Mouse (Mus musculus): ENCODE measurements at regions not wholly inside any gene's neighbourhood (a gene's known extent, or its start where the extent isn't known, plus 50 kb on each side); places are given as distances from the start of the nearest gene placed in this dataset.

DNA sequence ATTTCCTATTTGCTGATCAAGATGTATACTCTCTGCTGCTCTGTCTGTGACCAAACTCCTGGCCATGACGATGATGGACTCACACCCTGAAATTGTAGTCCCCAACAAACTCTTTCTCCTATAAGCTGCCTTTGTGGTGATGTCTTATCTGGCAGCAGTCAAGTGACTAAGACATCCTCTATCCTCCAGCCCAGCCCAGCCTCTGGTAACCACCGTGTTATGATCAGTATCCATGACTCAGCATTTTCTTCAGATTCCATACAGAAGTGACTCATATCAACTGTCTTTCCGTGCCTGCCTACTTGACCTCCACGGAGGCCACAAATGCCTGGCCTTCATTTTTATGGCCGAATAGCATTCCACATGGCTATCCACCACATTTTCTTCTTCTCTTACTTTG, 124.5 kb upstream of the Sox2 start:
- no peak for DNase-seq (ENCODE audit: low spot score in 2 of 2)

DNA sequence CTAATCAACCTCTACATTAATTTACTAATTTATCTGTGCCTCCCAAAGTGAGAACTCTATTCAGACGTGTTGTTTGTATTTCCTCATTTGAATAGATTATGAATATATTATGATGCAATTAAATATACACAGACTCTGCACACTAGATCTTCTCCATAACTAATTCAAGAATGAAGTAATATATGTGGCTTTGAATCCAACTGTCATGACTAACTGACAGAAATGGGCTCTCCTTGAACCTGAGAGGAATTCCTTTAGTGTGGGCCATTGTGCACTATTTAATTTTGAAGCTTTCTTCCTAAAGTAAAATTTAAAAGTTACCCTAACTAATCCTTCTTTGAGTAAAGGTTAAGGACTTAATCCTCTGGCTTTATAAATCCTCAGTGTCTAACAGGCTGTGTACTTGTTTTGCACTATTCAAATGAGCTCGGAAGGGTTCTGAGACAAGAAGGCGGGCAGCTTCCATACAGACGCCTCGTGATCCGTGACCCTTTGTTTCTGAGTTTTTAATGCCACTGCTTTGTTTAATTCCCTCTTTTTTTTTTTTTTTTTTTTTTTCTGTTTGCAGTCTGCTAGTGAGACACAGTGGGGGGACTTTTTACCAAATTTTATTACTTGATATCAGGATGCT, 128.0 kb upstream of the Sox2 start:
- DNase-seq (ENCODE audit: low spot score in 2 of 2) = no peak

DNA sequence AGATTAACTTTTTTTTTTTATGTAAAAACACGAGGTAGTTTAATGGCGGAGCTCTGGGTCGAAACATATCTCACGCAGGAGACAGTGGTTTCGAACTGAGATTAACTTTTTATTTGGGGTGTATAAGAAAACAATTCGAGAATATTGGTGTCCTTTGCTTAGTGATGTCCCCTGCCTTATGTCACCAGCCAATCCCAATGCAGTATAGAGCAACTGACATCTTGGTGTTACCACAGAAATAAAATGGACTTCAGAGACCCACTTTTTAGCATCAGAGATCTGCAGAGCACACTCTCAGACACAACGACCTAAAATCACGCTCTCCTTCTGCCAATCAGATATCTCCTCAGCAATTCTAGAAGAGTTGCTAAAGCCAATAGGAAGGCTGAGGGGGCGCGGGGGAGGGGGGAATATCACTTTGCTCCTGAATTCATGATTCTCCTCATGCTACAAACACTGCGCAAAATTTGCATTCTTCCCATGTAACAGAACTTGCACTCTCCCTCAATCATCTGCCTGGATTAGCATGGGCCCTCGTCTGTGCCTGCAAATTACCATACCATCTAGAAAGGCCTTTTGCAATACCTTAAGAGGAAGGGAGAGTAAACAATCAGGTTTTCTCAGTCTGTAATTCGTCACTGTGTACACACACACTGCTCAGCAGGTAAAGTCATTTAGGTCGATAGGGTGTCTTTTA, 128.7 kb upstream of the Sox2 start:
- no peak for DNase-seq (ENCODE audit: low spot score in 2 of 2)

DNA sequence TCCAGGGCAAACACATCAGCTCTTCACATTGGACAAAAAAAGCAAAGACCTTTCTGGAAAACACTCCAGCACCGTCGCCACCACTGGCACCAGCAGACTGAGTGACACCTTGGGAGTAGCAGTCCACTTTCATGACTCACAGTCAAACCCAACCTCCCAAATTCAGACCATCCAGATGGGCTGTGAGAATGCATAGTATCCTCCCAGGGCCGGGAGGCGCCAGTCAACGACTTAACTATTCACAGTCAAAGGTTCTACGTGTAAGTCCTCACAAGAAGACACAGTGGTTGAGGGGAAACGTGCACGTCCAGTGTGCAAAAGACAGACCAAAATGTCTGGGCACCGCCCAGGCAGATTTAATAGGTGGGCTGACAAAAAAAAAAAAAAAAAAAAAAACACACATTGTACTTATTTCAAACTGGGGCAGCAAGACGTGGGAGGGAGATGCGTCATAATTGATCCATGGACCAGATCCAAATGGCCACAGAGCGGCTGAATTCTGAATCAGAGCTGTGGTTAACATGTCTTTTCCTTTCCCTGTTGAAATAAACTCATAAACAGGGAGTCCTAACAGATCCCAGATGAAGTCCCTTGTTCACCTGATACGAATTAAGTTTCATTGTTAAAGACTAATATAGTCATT, 137.6 kb upstream of the Sox2 start:
- peak in 1 of 2 experiments; percentile 20 for DNase-seq (ENCODE audit: low spot score in 2 of 2)

DNA sequence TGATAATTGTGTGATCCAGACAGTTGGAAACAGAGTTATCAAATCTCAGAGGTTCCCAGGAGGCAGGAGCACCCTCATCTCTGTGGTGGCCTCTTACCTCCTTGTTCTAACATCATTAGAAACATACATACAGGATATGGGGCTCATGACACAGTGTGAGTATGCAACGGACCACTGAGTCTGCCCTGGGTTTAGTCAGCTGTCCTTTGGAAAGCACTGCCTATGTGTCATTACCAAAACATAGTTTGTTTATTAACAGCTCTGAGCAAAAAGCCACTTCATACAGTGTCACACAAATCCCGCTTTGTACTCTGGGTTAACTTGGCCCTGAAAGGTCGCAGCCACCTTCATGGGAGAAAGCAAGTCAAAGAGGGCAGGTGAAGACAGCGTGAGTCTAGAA, 139.5 kb upstream of the Sox2 start:
- no peak for DNase-seq (ENCODE audit: low spot score in 2 of 2)

DNA sequence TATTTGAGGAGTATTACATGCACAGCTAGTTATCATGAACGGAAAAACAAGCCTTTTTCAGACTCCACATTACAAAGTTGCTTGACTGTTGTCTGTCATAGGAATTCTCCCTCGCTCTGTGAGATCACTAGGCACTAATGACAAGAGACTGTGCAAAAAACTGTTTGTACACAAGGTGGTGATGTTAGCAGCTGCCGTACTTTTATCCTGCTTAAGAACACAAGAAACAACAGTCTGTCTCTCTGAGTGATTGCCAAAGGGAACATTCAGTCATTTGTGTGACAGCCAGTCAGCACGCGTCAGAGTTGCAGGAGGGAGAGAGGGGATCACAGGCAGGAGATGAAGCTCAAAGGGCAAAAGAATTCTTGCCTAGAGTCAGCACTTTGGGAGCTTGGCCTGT, 141.0 kb upstream of the Sox2 start:
- DNase-seq (ENCODE audit: low spot score in 2 of 2) = no peak

DNA sequence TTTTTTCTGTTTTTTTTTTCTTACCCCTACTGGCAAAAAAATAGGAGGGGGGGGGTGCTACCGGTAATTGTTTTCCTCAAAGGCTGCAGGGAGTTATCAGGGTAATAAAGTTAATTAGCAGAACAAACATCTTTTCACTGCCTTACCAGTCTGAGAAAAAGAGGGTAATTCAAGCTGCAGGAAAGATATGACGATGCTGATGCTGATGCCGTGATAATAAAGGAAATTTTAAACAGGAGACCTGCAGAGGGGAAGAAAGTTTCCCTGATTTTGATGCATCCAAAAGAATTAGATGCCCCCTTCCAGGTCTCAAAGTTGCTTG, 145.7 kb upstream of the Sox2 start:
- no peak for DNase-seq (ENCODE audit: low spot score in 2 of 2)

DNA sequence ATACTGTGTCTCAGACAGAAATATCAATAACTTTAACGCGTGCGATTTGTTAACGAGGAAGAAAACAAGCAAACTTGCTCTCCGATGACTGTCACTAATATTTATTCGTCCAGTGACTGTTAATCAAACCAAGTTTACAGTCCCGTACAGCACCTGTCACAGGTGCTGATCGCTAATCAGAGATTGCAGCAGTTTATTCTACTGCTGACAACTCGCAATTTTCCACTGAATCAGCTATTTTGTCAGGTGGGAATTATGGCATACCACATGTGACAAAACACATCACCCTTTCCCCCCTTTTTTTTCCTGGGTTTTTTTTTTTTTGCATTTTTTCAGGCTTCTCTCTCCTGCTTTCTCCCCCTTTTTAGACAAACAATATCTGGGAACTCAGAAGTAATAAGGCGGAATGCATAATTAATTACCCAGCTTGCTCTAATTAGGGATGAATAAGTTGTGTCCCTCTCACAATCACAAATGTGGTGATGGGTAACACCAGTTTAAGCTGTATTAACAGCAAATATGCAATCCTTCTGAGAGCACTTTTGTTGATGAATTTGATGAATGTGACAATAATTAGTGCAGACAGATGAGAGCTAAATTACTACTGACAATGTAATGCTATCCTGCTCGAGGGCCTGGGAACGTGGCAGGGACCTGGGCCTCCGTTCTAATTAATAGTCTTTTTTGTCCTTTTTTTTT, 146.2 kb upstream of the Sox2 start:
- DNase-seq (ENCODE audit: low spot score in 2 of 2) = no peak

DNA sequence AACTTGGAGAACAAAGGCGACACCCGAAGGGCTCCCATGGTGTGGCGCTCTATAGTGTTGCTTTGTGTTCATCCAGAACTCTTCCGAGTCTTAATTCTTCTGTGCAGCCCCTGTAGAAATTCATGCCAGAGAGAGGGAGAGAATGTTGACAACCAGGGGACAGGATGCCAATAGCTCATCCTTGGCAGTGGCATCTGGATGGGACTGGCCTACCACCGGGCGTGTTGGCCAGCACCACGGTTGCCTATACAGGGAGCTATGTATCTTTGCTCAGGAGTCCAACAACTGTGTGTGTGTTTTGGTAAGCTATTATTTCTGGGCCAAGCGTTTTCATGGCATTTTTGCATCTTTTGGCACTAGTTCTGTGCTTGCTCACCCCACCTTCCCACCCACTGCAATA, 153.4 kb upstream of the Sox2 start:
- DNase-seq (ENCODE audit: low spot score in 2 of 2) = no peak

DNA sequence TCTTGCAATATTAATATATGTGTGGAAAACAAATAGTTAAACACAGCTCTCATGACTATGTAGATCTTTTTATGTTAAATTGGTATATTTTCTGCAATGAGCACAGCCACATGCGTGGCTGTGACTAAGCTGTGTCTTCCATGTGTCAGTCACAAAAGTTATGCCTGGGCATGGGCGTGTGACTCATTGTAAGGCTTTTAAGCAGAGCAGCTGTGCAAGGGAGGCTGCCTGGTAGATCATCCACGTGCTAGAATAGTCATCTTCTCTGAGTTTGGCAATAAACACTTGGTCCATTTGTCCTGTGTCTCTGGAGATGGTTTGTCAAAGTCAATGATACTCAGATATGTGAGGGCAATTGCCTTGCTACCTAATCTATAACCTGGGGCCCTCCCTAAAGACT, 154.6 kb upstream of the Sox2 start:
- peak; percentile 60 to 61 for DNase-seq (ENCODE audit: low spot score in 2 of 2)

DNA sequence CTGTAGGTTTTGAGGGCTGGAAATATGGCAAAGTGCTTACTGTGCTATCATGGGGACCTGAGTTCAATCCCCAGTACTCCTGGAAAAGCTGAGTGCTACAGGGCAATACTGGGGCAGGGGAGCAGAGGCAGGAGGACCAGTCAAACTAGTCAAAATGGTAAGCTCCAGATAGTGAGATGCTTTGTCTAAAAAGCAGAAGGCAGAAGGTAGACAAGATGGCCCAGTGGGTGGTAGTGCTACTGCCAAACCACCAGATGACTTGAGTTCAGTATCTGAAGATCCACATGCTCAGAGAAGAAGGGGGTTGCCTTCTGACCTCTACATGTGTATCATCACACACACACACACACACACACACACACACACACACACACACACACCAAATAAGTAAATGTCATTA, 156.3 kb upstream of the Sox2 start:
- no peak for DNase-seq (ENCODE audit: low spot score in 2 of 2)

DNA sequence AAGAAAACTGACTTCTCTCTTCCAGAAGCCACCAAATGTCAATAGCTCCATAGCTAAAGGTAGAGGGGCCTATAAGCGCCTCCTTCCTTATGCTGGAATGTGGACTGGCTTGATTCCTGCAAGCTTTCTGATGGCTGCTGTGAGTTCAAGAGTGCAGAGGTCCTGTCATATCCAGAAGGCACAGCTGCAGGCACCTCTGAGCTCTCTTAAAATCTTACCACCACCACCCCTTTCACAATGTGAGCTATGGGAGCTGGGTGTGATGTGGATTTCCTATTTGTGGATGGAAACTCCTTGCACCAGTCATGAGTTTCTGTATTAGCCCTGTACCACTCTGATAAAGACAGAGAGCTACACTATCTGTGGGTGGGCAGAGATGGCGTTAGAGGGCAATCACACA, 161.2 kb upstream of the Sox2 start:
- no peak for DNase-seq (ENCODE audit: low spot score in 2 of 2)

DNA sequence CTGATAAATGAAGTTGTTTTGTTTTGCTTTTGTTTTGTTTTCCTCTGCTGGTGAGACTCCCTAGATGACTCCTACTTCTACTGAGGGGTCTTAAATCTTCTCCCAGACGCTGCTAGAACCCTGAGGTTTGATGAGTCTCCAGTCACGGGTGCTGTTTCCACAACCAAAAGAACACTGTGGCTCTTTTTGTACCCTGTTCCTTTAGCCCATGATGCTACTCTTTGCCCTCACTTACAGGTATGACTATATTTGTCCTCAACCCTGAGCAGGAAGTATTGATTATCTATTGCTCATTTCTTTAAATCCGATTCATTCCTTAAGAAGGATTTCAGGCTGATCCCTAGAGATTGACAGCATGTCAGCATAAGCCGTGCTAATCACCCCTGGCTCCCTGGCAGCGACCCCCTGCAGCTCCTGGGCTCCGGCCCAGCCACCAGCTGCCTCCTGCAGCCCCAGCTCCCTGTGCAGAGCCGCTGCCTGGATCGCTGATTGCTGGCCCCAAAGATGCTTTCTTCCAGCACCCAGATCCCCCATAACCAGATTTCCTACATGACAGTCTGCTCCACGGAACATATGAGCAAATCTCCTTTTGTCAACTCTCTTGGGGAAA, 163.7 kb upstream of the Sox2 start:
- no peak for DNase-seq (ENCODE audit: low spot score in 2 of 2)

DNA sequence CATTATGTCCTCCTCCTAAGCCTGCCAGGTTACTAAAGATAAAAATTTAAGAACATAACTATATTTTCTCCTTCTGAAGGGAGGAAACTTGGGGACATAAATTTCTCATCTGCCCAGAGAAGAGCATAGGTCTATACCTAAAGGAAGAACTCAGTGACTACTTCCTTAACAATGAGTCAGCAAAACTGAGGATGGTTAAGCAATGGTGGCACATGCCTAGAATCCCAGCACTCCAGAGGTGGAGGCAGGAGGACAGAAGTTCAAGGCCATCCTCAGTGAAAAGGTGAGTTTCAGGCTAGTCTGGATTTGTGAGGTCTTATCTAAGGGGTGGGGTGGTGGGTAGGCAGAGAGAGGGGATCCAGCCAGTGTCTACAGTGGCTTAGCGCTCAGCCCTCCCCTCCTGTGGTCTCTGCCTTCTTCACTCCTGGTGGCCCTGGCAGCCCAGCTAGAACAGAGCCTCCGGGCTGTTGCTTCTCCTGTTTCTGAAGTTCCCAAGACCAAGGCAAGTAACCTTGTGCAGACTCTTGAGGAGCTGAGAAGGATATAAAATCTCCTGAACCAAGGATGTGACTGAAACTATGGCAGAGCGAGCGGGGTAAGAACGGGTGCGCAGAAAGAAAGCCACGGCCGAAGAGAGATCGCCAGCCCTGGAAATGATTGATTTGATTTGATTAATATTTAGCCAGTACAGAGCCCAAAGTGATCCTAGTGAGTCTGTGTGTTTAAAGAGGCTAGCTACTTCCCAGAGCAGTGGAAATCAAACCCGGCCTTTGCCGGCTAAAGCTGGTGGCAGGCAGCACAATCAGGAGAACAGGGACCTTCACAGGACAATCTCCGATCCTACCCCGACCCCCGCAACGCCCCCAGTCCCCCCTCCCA, 164.6 kb upstream of the Sox2 start:
- no peak for DNase-seq (ENCODE audit: low spot score in 2 of 2)

DNA sequence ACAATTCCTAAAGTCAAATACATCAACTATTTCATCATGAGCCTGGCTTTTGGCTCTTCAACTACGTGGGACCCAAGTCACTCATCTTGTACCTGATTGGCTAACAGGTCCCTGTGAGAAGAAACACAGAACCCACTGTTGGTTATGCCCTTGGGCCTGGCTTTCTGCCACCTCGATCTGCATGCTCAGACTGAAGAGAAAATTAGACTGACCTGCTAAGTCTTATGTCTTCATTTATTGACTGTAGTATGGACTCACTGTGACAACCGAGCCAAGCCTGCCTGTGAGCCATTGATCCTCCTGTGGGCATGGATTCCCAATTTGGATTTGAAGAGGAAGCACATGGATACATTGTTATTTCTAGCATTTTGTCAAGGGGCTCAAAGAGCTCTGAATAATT, 166.3 kb upstream of the Sox2 start:
- no peak for DNase-seq (ENCODE audit: low spot score in 2 of 2)

DNA sequence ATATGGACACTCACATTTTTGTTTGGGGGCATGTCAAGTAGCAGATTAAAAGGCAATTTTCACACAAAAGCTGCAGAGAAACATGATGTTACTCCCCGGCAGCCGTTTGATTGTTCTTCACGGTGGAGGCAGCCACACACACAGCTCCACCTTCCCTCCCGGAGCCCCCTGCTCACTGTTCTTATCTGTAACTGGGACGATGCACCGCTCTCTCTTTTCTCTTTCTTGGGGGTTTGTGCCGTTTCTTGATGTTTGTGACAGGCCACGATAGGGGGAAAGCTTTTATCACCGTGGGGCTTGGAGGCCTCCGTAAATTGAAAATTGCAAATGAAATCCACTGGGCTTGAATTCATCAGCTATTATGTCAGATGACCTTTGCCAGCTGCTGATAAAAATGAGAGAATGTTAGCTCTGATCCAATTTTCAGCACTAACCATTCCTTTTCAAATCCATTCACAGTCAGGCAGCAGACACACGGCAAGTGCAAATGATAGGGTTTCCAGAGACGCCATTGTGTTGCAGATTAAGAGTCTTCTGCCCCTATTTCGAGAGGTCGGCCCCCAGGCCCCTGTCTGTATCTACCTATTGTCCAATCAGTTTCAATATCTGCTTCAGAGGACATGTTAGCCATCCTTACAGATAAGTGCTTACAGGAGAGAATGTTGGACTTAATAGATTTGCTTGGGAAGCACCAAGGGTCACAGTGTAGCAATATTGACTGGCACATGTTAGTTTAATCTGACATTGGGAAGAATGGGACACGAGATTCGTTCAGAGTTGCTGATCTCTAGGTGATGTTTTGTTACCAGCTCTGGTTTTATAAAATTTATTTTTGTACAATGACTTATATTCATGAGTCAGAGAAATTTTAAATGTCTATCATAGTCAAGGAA, 168.1 kb upstream of the Sox2 start:
- DNase-seq (ENCODE audit: low spot score in 2 of 2) = no peak

DNA sequence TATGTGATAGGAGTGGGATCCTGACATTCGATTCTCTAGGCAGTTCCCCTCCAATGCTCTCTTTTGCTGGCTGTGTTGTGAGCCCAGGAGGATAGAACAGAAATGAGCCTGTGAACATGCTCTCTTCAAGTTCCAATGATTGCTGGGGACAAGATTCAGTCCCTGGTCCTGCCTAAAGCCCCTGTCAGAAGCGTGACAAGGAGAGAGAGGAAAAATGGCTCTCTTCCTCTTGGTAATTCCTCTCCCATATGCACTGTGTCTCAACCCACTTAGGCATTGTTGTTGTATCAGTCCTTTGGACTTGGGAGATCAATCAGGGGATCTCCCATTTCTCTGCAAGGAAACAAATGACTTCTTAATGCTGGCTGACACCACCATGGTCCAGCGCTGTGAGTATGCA, 168.9 kb upstream of the Sox2 start:
- no peak for DNase-seq (ENCODE audit: low spot score in 2 of 2)

DNA sequence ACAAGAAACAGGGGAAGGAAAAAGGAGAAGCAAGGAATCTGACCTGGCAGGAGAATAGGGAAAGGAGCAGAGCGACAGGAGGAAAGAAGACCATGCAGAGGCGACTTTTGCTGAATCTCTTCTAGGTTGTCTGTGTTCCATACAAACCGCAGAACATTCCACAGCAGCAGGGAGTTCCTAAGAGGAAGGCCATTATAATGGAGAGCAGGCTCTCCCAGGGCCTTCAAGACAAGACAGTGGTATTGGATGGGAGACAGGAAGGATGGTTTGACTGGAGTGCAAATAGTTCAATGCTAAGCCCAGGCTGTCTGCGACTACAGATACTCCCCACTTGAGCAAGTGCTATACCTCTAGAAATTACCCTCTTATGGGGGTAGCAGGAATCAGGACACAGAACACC, 176.1 kb upstream of the Sox2 start:
- no peak for DNase-seq (ENCODE audit: low spot score in 2 of 2)

DNA sequence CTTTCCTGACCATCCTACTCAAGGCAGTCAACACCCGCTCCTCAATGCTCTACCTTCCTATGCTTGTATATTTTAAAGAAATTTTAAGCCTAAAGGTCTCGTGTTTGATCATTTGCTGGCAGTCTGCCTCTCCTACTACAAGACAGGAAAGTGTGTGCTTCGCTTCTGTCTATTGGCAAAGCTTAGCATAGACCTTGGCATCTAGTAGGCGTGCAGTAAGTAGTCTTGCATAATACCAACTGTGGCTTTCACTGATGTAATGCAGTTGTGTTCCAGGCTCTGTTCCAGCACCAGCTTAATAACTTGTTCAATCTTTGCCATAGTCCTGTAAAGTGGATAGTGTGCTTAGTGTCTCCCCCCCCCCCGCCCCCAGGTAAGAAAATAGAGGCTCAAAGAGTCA, 179.5 kb upstream of the Sox2 start:
- no peak for DNase-seq (ENCODE audit: low spot score in 2 of 2)

DNA sequence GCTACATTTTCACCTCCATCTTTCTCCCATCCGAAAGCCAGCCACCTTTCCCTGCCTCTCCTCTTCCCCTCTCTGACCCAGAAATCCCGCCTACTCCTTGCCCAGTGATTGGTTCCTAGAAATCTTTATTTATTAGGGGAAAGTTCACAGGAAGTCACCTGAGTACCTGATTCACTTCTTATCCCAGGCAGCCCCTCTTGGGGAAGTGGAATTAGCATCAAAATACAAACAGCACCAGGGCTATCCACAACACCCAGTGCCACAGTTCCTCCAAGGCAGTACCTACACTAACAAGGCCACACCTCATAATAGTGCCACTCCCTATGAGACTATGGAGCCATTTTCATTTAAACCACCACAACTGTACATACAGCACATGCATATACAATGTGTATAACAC, 180.3 kb upstream of the Sox2 start:
- DNase-seq (ENCODE audit: low spot score in 2 of 2) = no peak

DNA sequence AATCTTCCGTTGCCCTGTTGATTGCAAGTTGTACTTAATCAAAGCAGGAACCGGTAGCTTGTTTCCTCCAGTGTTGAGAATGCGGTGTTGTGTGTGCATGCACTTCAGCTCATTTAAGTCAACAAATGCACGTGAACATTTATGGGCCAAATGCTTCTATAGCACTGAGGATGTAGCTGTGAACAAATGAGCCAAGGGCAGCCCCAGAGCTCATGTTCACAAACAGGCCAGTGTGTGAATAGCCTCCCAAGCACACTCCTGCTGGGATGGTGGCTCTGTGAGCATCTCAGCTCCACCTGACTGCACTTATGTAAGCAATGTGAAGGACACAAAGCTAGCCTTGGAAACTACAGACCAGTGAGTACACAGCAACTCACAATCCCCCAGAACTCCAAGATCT, 183.9 kb upstream of the Sox2 start:
- no peak for DNase-seq (ENCODE audit: low spot score in 2 of 2)
